Mouse (Mus musculus): ENCODE measurements around the gene Twistnb. TPM values are rescaled to one million over a fixed set of nuclear protein-coding genes. Genes with fewer than 3 reads are reported as not detected.

The Twistnb gene
- total RNA-seq (2023), result 19.6 and 26.5 TPM in 2 replicates

GRCm38 (mm10) chr12:33429387-33430160 is at the start of gene Twistnb:
Twistnb (plus strand) TSS chr12:33429635.

GRCm38 (mm10) chr12:33394804-33395623 is 34.4 kb upstream of the Twistnb start, which contains the start of gene Efcab10:
Efcab10 (plus strand) TSS chr12:33394854.

Other genes starting within 250 kb of the Twistnb start
- gene Efcab10, start 34.8 kb upstream of the Twistnb start, total RNA-seq (2023), result not detected in 2 replicates

Measured in neutrophil, adult 65 days (primary cell).